Mouse (Mus musculus) left cerebral cortex, adult 2 months (tissue): ENCODE results near the gene Cipc. TPM values are rescaled to one million over a fixed set of nuclear protein-coding genes. Genes with fewer than 3 reads are reported as not detected.

Experiments
- DNase-seq, 2 experiments: peaks; one replicate each; pipeline ENCODE4 v3.0.0; 2021 to 2022; ENCODE audit warnings: low spot score in 2 of 2, mixed read lengths in 1 of 2; ENCODE audit errors: extremely low spot score in 1 of 2
- H3K27ac ChIP-seq: fragments of 200-600 bp; 2 replicates; pipeline ENCODE4 v1.8.1; 2022
- H3K4me3 ChIP-seq: fragments of 200-600 bp; 2 replicates; pipeline ENCODE4 v1.8.1; 2022
- CTCF ChIP-seq: fragments of 200-600 bp; IDR thresholded peaks from 2 replicates; pipeline ENCODE4 v1.8.1; 2022; ENCODE audit warnings: antibody characterized with exemption, mild to moderate bottlenecking, moderate library complexity
- intact Hi-C: fragments of 180-260 bp; cut with DNase I; formaldehyde crosslinking; loops from one replicate; pipeline ENCODE4 v1.15.1; 2025
- total RNA-seq, 2 experiments: library from RNA; stranded (reverse); gene quantifications; 2 replicates each; pipeline ENCODE4 v1.2.3; 2021

The Cipc gene
- total RNA-seq, 2 experiments from 2014 or later: 79.8 to 91.6 TPM

DNA sequence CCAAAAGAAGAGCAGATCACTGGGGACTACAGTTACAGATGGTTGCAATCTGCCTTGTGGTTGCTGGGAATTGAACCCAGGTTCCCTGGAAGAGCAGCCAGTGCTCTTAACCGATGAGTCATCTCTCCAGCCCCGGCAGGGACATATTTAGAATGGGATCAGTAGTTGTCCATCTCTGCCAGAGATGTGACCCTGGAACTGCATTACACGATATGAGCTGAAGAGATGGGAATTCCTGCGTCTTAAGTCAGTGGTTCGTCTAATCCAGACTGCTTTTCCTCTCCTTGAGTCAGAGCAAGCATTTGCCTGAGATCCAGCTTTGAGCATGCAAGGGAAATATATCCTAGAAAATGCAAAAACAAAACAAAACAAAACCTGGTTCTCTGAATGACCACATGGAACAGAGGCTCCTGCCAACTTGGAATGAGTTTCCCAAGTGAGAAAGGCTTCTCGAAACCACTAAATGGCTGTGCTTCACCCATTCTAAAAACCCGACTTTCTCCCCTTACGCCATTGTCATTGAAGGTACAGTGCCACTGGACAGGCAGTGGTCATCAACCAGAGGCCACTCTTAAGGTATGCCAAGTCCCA lies 11.1 kb upstream of the Cipc start:
- Histone ChIP-seq H3K27ac (no peak overlapping the region), H3K4me3 (no peak overlapping the region)
- DNase-seq: no peak
- no peak for TF ChIP-seq CTCF
- intact Hi-C loops: no loop called here

DNA sequence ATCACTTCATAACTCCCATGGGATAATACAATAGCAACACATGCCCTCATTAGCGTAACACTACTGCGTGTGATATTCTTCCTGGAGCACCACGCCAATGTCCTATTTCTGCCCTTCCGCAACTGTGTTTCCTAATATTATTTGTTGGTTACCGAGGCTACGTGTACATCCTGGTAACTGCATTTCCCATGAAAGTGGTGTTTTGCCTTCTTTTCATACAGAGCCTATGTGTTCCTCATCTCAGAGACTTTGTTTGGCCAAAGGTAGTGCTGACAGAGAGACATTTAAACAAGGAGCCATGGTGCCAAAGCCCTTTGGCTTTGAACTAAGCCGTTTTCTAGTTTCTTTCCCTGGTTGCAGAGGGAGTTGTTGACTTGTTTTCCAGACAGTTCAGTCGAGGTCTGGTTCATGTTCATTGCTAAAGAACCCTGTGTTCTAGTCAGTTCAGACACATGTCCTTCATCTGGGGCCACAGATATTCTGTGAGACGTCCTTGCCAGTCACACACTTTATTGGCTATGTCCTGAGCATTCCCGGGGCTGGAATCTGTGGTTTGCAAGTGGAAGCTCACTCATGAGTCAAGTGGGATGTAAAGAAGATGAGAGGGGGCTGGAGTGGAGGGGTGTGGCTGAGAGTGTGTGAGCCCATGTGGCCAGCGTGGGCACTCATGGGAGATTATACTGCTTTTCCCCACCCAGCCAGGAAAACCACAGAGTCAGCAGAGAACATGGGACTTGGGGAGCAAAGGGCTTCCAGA lies 10.1 kb upstream of the Cipc start:
- no peak for DNase-seq
- Histone ChIP-seq H3K4me3 (no peak overlapping the region), H3K27ac (no peak overlapping the region)
- TF ChIP-seq CTCF: no peak
- intact Hi-C loops: no loop called here

DNA sequence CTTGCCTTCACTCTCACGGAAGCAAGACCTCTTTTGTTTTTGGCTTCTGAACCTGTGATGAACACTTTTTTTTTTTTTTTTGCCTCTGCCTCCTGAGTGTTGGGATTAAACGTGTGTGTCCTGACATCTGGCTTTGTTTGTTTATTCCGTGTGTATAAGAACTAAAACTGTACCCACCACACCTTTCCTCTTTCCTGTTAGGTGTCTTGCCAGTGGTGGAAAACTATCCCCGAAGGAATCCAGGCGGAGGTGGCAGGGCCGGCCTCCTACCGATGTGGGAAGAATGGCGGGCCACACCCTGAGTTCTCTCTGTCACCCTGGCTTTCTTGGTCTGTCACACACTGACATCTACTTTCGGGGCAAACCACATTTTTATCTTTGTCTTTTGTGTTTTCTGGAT lies 8.3 kb upstream of the Cipc start:
- DNase-seq: no peak
- no peak for TF ChIP-seq CTCF
- no peak overlapping the region; the same call in 1 of the 2 replicates for H3K27ac ChIP-seq
- intact Hi-C loops: no loop called here
- H3K4me3 ChIP-seq: no peak overlapping the region

DNA sequence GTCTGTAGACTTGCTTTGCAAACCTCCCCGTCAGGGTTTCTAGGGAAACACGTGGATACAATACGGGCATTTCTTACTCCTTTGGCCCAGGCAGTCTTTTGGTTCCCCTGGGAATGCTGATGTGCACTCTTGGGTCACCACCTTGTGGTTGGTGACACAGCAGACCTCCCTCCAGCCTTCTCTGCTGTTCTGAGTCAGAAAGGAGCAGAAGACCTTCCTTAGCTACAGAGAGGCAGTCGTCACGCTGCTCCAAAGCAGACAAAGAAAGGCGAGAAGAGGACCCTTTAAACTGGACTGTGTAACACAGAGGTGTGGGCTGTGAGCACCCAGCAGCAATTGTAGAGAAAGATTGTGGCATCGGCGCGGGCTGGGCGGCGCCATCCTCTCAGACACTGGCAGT lies 5.7 kb upstream of the Cipc start:
- TF ChIP-seq CTCF: no peak; the same call in none of the 2 replicates
- Histone ChIP-seq H3K27ac (peak overlapping the region; percentile 72), H3K4me3 (0 out of 2 replicates have a peak overlapping the region, but pooled peaks have one; percentile 0)
- intact Hi-C loops: no loop called here
- no peak for DNase-seq

DNA sequence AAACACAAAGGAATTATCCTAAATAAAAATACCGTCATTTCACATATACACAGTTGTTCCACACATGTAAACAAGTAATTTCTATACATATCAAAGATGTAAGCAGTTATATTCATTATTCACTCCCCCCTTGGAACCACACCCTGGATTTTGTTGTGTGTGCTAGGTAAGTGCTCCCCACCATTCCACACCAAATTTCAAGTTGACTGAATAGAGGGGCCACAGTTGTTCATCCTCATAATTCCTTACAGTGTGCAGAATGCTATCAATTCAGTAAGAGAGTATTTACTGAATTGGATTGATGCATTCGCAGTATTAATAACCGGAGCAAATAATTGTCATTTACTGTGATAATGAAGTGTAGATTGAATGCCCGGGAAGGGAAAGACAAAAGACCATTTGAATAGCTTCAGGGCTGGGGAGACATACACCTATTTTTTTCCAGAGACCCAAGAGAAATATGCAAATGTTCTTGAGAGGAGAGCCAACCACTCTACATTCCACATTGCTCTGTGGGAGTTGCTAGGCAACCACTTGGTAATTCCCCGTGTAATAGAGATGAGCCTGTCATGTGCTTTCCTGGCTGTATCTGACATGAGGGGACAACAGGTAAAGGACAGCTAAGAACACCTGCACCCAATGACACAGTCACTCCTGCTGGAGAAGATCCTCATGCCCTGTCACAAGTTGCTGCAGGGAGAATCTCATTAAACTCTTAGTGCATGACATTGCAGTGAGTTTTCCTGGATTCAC lies 4.9 kb upstream of the Cipc start:
- H3K27ac ChIP-seq: peak overlapping the region; percentile 72
- TF ChIP-seq CTCF: no peak
- DNase-seq: no peak
- intact Hi-C loops: no loop called here
- 0 out of 2 replicates have a peak overlapping the region, but pooled peaks have one; percentile 11 for H3K4me3 ChIP-seq

DNA sequence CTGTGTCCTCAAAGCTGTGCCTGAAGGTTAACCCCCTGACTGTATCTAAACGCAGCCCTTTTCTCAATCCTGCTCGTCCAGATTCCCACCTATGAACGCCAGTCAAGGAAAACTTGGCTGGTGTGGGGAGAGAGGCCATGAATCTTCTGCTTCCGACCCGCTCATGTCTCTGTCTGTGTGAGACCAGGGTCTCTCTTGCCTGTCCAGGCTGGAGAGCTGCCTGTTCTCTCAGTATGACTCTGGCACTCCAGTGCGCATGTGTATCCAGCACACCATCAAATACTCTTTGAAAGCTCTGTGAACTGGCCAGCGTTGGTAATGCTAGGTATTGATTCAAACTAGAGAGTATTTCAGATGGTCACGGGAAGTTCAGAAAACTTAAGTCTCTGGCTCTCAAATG lies 3.4 kb upstream of the Cipc start:
- Histone ChIP-seq H3K27ac (no peak overlapping the region), H3K4me3 (no peak overlapping the region)
- DNase-seq: no peak
- TF ChIP-seq CTCF: no peak
- intact Hi-C loops: no loop called here

DNA sequence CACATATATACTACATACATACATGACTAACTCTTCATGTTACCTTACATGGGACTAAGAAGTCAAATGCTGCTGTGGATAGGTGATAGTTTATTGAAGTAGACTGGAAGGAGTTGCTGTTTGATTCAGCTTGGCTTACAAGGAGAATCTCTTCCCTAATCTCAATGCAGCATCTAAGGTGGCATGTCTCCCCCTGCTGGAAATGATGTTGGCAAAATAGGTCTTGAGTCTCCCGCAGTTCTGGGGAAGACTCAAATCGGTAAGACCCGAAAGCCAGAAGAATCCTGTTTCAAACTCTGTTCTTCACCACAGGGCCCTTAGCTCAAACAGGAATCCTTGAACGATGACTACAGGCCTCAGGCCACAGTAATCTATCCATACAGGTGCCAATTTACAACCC lies 1.7 kb upstream of the Cipc start:
- peak; percentile 74 to 77 for DNase-seq
- peak; percentile 82 for TF ChIP-seq CTCF
- intact Hi-C loops: loop anchor here (1.0 kb wide), 1 partner anchor 150 kb away; no protein-coding TSS in a partner anchor
- Histone ChIP-seq H3K27ac (peak overlapping the region; percentile 100), H3K4me3 (no peak overlapping the region)

DNA sequence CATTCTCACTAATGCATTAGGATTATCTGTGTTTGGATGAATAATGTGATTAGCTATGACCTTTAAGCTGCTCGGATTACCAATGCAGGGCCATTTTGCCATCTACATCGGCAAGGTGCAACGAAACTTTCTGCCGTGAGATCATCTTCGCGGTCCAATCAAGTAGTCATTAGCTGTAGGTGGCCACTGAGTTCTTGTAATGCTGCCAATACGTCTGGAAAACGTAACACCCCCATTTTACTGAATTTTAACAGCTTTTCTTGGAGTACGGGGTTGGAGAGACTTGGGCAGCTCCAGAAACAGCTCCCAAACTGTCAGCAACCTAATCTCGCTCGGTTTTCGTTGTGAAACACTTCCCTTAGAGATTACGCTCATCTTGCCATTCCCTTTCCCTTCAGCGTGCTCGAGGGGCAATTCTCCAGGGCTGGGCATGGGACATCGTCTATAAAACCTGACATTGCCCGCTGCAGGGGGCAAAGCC lies 502 bp upstream of the Cipc start:
- no peak for TF ChIP-seq CTCF
- DNase-seq: no peak
- Histone ChIP-seq H3K4me3 (peak overlapping the region; percentile 72), H3K27ac (peak overlapping the region; percentile 100)
- intact Hi-C loops: loop anchor here (1.0 to 2.0 kb wide), 3 partner anchors 28 to 177 kb away; no protein-coding TSS in a partner anchor

DNA sequence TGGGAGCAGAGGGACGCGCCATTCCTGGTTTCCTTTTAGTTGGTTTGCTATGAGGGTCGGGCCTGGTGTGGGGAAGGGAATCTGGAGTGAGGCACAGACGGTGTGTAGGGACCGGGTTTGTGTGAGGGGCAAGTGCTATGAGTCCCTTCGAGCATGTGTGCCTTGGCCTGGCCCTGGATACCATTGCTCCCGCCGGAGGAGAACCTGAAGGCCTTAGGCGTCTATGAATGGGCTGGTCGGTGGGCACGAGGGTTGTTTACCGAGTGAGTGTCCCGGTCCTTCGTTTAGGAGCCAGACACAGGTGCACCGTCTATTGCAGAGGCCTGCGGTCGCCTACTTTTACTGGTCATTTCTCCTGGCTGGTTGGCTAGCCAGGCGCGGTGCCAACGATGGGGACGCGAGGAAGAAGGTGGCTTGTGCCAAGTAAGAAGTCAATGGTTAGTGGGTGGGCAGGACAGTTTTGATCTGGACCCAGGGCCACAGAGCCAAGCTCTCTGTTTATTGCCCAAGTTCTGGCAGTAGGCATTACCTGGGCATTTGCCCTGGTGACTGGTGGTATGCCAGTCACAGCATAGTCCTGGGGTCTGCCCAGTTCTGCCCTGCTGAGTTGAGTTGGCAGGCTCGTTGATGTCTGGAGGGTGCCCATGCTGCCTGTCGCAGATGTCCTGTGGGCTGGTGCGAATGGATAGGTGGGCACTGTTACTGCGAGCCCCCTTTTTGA lies 998 bp downstream of the Cipc start:
- peak; percentile 62 to 63 for DNase-seq
- TF ChIP-seq CTCF: no peak
- intact Hi-C loops: loop anchor here (2.0 kb wide), 2 partner anchors 27 to 53 kb away; no protein-coding TSS in a partner anchor
- peak overlapping the region; percentile 72 for H3K4me3 ChIP-seq
- peak overlapping the region; percentile 100 for H3K27ac ChIP-seq

DNA sequence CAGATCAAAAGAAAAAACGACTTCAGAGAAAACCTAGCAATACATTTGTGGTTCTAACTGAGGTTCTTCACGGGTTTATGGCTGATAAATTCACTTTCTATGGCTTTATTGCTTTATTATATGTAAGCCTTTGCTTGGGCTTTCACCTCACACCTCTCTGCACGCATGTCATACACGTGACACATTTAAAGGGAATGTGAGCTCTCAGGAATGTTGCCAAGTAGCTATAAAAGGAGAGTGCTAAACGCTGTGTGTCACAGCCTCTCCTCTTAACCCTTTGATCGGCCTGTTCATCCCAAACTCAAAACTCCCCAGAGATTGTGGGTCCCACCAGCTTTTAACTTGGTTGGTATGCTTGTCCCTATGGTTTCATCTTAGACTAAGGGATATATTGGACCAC lies 1.8 kb downstream of the Cipc start:
- intact Hi-C loops: no loop called here
- no peak for DNase-seq
- H3K27ac ChIP-seq: peak overlapping the region; percentile 100
- H3K4me3 ChIP-seq: peak overlapping the region; percentile 72
- no peak for TF ChIP-seq CTCF

DNA sequence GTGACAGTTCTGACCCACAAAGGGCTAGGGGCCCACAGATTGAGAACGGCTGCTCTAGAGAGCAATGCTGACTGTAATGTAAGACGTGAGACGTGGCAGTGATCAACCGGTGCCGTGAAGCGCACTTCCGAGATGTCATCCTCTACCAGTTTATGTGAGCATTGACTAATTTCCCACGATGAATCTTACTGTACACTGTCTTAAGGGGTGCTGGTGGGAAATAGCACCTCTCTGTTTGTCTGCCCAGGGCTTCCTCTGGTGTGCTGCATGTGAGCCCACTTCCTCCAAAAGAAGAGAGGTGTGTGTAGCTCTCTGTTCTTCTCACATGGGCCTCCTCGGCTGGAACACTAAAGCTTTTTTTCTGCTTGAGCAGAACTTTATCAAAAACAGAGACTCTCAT lies 2.7 kb downstream of the Cipc start:
- DNase-seq: no peak
- intact Hi-C loops: no loop called here
- Histone ChIP-seq H3K27ac (peak overlapping the region; percentile 100; the same call in 1 of the 2 replicates), H3K4me3 (peak overlapping the region; percentile 72)
- TF ChIP-seq CTCF: no peak
